Mouse (Mus musculus) midbrain, embryonic 11.5 days (tissue): ENCODE measurements around the gene Rragb. TPM values are rescaled to one million over a fixed set of nuclear protein-coding genes. Genes with fewer than 3 reads are reported as not detected.
"Not testable (repeated sequence)": the region's sequence is repeated elsewhere in the genome, so short reads cannot be mapped to it uniquely, and the experiment has no call there.

ENCODE experiments used
- ATAC-seq: fragments of 200-750 bp; cut with Nextera tagmentation; 2 replicates; pipeline ENCODE4 v1.8.0; 2017; ENCODE audit warnings: moderate TSS enrichment, moderate library complexity; ENCODE audit not compliant: low FRiP score
- DNase-seq: peaks from one replicate; pipeline ENCODE4 v3.0.0; 2015; ENCODE audit warnings: low spot score; ENCODE audit errors: missing footprints
- H3K27ac ChIP-seq: fragments of 300-500 bp; sonication (generic); 2 replicates; pipeline ENCODE4 v1.5.1; 2014; ENCODE audit warnings: low read depth, low read length
- H3K27me3 ChIP-seq: fragments of 300-500 bp; sonication (generic); 2 replicates; pipeline ENCODE4 v1.6.1; 2014; ENCODE audit warnings: mild to moderate bottlenecking, low read length, moderate library complexity, mixed read lengths; ENCODE audit not compliant: control insufficient read depth, insufficient read depth
- H3K36me3 ChIP-seq: fragments of 300-500 bp; sonication (generic); 2 replicates; pipeline ENCODE4 v1.6.1; 2014; ENCODE audit warnings: mild to moderate bottlenecking, low read length, moderate library complexity, mixed read lengths; ENCODE audit not compliant: control insufficient read depth, insufficient read depth
- H3K4me1 ChIP-seq: fragments of 300-500 bp; sonication (generic); 2 replicates; pipeline ENCODE4 v1.6.1; 2014; ENCODE audit warnings: low read length; ENCODE audit not compliant: control insufficient read depth, insufficient read depth
- H3K4me2 ChIP-seq: fragments of 300-500 bp; sonication (generic); 2 replicates; pipeline ENCODE4 v1.6.1; 2014; ENCODE audit warnings: mild to moderate bottlenecking, moderate library complexity
- H3K4me3 ChIP-seq: fragments of 300-500 bp; sonication (generic); 2 replicates; pipeline ENCODE4 v1.5.1; 2014; ENCODE audit warnings: low read depth, low read length
- H3K9ac ChIP-seq: fragments of 300-500 bp; sonication (generic); 2 replicates; pipeline ENCODE4 v1.6.1; 2014; ENCODE audit warnings: low read length
- H3K9me3 ChIP-seq: fragments of 300-500 bp; sonication (generic); 2 replicates; pipeline ENCODE4 v1.6.1; 2016; ENCODE audit warnings: low read length; ENCODE audit not compliant: control insufficient read depth
- WGBS: fragments of 180-500 bp; shearing (Covaris S2); extraction: QIAGEN DNeasy Blood & Tissue Kit; methylation state at CpG from one replicate; pipeline ENCODE4 v1.1.7; 2014; 5-methylcytosine and 5-hydroxymethylcytosine counted together
- polyA plus RNA-seq: library from polyadenylated mRNA; unstranded; fragments of >200 nt; fragmentation: Nextera tagmentation; extraction: Ambion mirVana; gene quantifications from 2 replicates; pipeline ENCODE4 v1.2.1, GENCODE M21; 2014

Rragb gene
- polyA plus RNA-seq: 5.6 and 5.9 TPM in 2 replicates

- Histone ChIP-seq H3K9ac (peak within 1 kb of the TSS; percentile 64), H3K36me3 (no peaks in the 10 kb centered on the region), H3K4me2 (peak within 1 kb of the TSS; percentile 33), H3K9me3 (no peaks in the 10 kb centered on the region), H3K4me3 (peak within 1 kb of the TSS; percentile 51), H3K27me3 (no peaks in the 10 kb centered on the region), H3K4me1 (no peaks in the 10 kb centered on the region), H3K27ac (no peak within 1 kb of the TSS)
- DNase-seq: peak; percentile 94
- 16% methylated on average over 47 of the region's 47 CpGs for WGBS
- ATAC-seq: peak; percentile 98
These were observed at the start of gene Rragb for GRCm38 (mm10) chrX:153139734-153140515. Gene Rragb, plus strand, starts transcription at chrX:153139981.

- no peaks in the 10 kb centered on the region for H3K36me3 ChIP-seq
- 0% methylated on average over 3 of the region's 3 CpGs for WGBS
- H3K9me3 ChIP-seq: no peaks in the 10 kb centered on the region
- H3K27me3 ChIP-seq: no peaks in the 10 kb centered on the region
- no peak for ATAC-seq
- no peak within 1 kb of the TSS for H3K9ac ChIP-seq
- no peak within 1 kb of the TSS for H3K4me3 ChIP-seq
- no peak within 1 kb of the TSS for H3K27ac ChIP-seq
- no peak for DNase-seq
- H3K4me2 ChIP-seq: no peak within 1 kb of the TSS
- no peaks in the 10 kb centered on the region for H3K4me1 ChIP-seq
These were observed 21.3 kb upstream of the Rragb start, which contains the start of gene Foxr2 for GRCm38 (mm10) chrX:153118486-153118885. Gene Foxr2, plus strand, starts transcription at chrX:153118786.

- Histone ChIP-seq H3K4me3 (no peak overlapping the region), H3K4me2 (no peak overlapping the region), H3K36me3 (no peaks in the 10 kb centered on the region), H3K27me3 (no peaks in the 10 kb centered on the region), H3K9ac (no peak overlapping the region), H3K4me1 (no peaks in the 10 kb centered on the region), H3K27ac (no peak overlapping the region), H3K9me3 (no peaks in the 10 kb centered on the region)
- WGBS: 34% methylated on average over 2 of the region's 2 CpGs
- no peak for ATAC-seq
- no peak for DNase-seq
These were observed 20.8 kb upstream of the Rragb start for GRCm38 (mm10) chrX:153119013-153119412.

GRCm38 (mm10) chrX:153142656-153143055, 2.9 kb downstream of the Rragb start:
- WGBS: 63% methylated on average over 3 of the region's 3 CpGs
- Histone ChIP-seq H3K4me3 (no peak overlapping the region), H3K9me3 (no peaks in the 10 kb centered on the region), H3K4me1 (no peaks in the 10 kb centered on the region), H3K27me3 (no peaks in the 10 kb centered on the region), H3K4me2 (no peak overlapping the region), H3K27ac (no peak overlapping the region), H3K9ac (no peak overlapping the region), H3K36me3 (no peaks in the 10 kb centered on the region)
- ATAC-seq (no peak), DNase-seq (no peak)

- H3K4me2 ChIP-seq: no peak overlapping the region
- no peaks in the 10 kb centered on the region for H3K4me1 ChIP-seq
- ATAC-seq: no peak
- no peaks in the 10 kb centered on the region for H3K27me3 ChIP-seq
- WGBS: 8% methylated on average over 1 of the region's 1 CpGs
- no peak for DNase-seq
- H3K4me3 ChIP-seq: no peak overlapping the region
- no peaks in the 10 kb centered on the region for H3K9me3 ChIP-seq
- no peak overlapping the region for H3K27ac ChIP-seq
- H3K36me3 ChIP-seq: no peaks in the 10 kb centered on the region
- H3K9ac ChIP-seq: no peak overlapping the region
These were observed 12.0 kb downstream of the Rragb start for GRCm38 (mm10) chrX:153151766-153152165.

GRCm38 (mm10) chrX:153155322-153155721, 15.5 kb downstream of the Rragb start:
- no peak overlapping the region for H3K4me3 ChIP-seq
- H3K27me3 ChIP-seq: no peaks in the 10 kb centered on the region
- H3K9me3 ChIP-seq: no peaks in the 10 kb centered on the region
- no peak overlapping the region for H3K9ac ChIP-seq
- 55% methylated on average over 3 of the region's 3 CpGs for WGBS
- no peak overlapping the region for H3K4me2 ChIP-seq
- no peaks in the 10 kb centered on the region for H3K36me3 ChIP-seq
- H3K4me1 ChIP-seq: no peaks in the 10 kb centered on the region
- no peak for DNase-seq
- no peak for ATAC-seq
- no peak overlapping the region for H3K27ac ChIP-seq

- no peak for DNase-seq
- H3K27me3 ChIP-seq: no peaks in the 10 kb centered on the region
These were observed 35.0 kb downstream of the Rragb start for GRCm38 (mm10) chrX:153174786-153175185.

GRCm38 (mm10) chrX:153182221-153182620, 42.4 kb downstream of the Rragb start:
- no peak overlapping the region for H3K4me3 ChIP-seq
- no peak overlapping the region for H3K27ac ChIP-seq
- H3K27me3 ChIP-seq: no peaks in the 10 kb centered on the region
- WGBS: 85% methylated on average over 2 of the region's 2 CpGs
- no peaks in the 10 kb centered on the region for H3K9me3 ChIP-seq
- no peak overlapping the region for H3K9ac ChIP-seq
- DNase-seq: no peak
- no peak for ATAC-seq
- no peaks in the 10 kb centered on the region for H3K36me3 ChIP-seq
- H3K4me2 ChIP-seq: no peak overlapping the region
- no peaks in the 10 kb centered on the region for H3K4me1 ChIP-seq

More at GRCm38 (mm10) chrX:153174786-153175185, 35.0 kb downstream of the Rragb start:
- H3K36me3 ChIP-seq: no peaks in the 10 kb centered on the region
- no peaks in the 10 kb centered on the region for H3K4me1 ChIP-seq
- no peak overlapping the region for H3K27ac ChIP-seq
- no peak for ATAC-seq
- H3K9ac ChIP-seq: no peak overlapping the region
- WGBS: 12% methylated on average over 1 of the region's 1 CpGs
- H3K4me3 ChIP-seq: no peak overlapping the region
- H3K4me2 ChIP-seq: no peak overlapping the region
- H3K9me3 ChIP-seq: no peaks in the 10 kb centered on the region

- H3K27me3 ChIP-seq, ATAC-seq, H3K4me3 ChIP-seq, H3K27ac ChIP-seq, H3K9ac ChIP-seq, H3K36me3 ChIP-seq, H3K4me2 ChIP-seq, H3K9me3 ChIP-seq, DNase-seq, H3K4me1 ChIP-seq: not testable (repeated sequence)
- WGBS: 88% methylated on average over 2 of the region's 2 CpGs
These were observed 59.4 kb downstream of the Rragb start for GRCm38 (mm10) chrX:153199185-153199584.
